Comparison of ENCODE assay signal across 14 mouse cellular contexts in the genomic region with DNA sequence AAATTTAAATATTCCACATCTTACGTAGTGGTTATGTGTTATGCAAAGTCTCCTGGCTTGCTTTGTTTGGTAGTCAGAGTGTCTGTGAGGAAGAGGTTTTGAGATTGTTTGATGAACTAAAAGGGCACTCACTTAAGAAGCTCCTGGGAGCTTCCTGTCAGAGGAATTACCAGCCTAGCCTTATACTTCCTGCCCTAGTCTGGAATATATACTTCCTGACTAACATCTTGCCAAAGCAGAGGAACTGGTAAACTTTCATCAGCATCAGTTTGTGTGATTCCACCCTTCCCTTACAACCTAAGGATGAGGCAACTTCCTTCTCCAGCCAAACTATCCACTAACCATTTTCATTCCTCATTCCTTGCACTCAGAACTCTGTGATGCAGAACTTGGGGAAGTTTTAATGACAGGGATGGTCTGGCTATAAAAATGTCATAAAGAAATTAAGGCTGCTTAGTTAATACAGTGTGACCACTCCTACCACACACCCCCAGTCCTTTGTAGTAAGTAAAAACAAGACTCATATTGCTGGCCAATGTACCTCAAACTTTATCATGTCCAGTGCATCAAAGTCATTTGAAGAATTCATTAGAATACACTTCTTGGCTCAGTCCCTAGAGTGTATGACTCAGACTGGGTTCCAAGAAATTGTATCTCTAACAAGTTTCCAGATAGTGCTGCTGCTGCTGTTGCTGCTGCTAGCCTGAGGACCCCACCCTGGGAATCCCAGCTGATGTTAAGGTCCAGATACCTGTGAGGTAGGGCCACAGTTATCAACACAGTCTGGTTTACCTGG.
"Had no signal": no experiment of that assay in that cellular context is flagged by ENCODE, and none has a peak within 500 bp of the region (broad histone marks: within the 10 kb centered on the region; RNA-seq: fewer than 3 reads in every experiment).

No protein-coding gene starts in this region.

- H3K4me3 ChIP-seq: left cerebral cortex, adult 2 months; limb, embryonic 10.5 days; liver, embryonic 12.5 days; midbrain, embryonic 15.5 days; neural tube, embryonic 12.5 days; stomach, embryonic 15.5 days had no signal

- H3K27ac ChIP-seq: left cerebral cortex, adult 2 months; limb, embryonic 10.5 days; liver, embryonic 12.5 days; midbrain, embryonic 15.5 days; neural tube, embryonic 12.5 days; stomach, embryonic 15.5 days had no signal

- DNase-seq: kidney, adult 8-10 months; kidney, postnatal 10 days; liver, postnatal 0 days; lung, postnatal 10 days; retina, postnatal 1 day; thymus, adult 2 months; thymus, postnatal 36 days had no signal

- H3K27me3 ChIP-seq: liver, embryonic 12.5 days; midbrain, embryonic 15.5 days; neural tube, embryonic 12.5 days; stomach, embryonic 15.5 days had no signal

- ATAC-seq: intestine, postnatal 0 days; liver, embryonic 12.5 days; liver, postnatal 0 days; midbrain, embryonic 15.5 days had no signal

- H3K9ac ChIP-seq: liver, embryonic 12.5 days; liver, postnatal 0 days; midbrain, embryonic 15.5 days; neural tube, embryonic 12.5 days; stomach, embryonic 15.5 days had no signal

- H3K4me1 ChIP-seq: midbrain, embryonic 15.5 days; neural tube, embryonic 12.5 days; stomach, embryonic 15.5 days had no signal

- H3K36me3 ChIP-seq: limb, embryonic 10.5 days; liver, embryonic 12.5 days; midbrain, embryonic 15.5 days; neural tube, embryonic 12.5 days; stomach, embryonic 15.5 days had no signal

- H3K9me3 ChIP-seq: limb, embryonic 10.5 days; liver, embryonic 12.5 days; midbrain, embryonic 15.5 days; neural tube, embryonic 12.5 days; stomach, embryonic 15.5 days had no signal

- H3K4me2 ChIP-seq: liver, embryonic 12.5 days; midbrain, embryonic 15.5 days; neural tube, embryonic 12.5 days; stomach, embryonic 15.5 days had no signal
